Mouse (Mus musculus): Measurements from ENCODE around the gene Rrnad1. TPM values are rescaled to one million over a fixed set of nuclear protein-coding genes. Genes with fewer than 3 reads are reported as not detected.
A peak's percentile ranks its signal among the peaks of the same experiment; 100 is the strongest.
"Not testable (repeated sequence)": the region's sequence is repeated elsewhere in the genome, so short reads cannot be mapped to it uniquely, and the experiment has no call there.

Gene Rrnad1
- polyA plus RNA-seq, 1 experiment from 2014 or later = 22.4 TPM

DNA sequence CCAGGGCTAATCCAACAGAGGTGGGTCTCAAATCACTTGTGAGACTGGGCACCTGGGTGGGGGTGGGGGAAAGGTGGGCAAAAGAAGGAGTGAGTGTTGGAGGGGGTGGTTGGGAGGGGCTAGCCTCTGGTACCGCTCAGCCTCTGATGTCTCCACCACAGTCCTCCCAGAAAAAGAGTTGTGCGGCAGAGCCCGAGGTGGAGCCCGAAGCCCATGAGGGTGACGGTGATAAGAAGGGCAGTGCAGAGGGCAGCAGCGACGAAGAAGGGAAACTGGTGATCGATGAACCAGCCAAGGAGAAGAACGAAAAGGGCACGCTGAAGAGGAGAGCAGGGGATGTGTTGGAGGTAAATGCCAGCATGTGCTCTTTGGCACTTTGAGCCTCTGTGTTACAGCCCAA, 16.6 kb downstream of the Rrnad1 start:
- H3K9ac ChIP-seq = no peak overlapping the region
- no peaks in the 10 kb centered on the region for H3K9me3 ChIP-seq (replicated peaks)
- no peak for ATAC-seq (ENCODE audit: insufficient number of reproducible peaks, low FRiP score, low TSS enrichment, low read depth)
- H3K27me3 ChIP-seq = no peaks in the 10 kb centered on the region
- H3K4me3 ChIP-seq (replicated peaks) = no peak overlapping the region
- H3K4me2 ChIP-seq (replicated peaks) = no peak overlapping the region
- peaks cover 40% of the 10 kb centered on the region for H3K36me3 ChIP-seq
- H3K27ac ChIP-seq (replicated peaks) = no peak overlapping the region
- H3K4me1 ChIP-seq = peaks cover 30% of the 10 kb centered on the region
- 95% methylated on average over 10 of the region's 10 CpGs for WGBS

DNA sequence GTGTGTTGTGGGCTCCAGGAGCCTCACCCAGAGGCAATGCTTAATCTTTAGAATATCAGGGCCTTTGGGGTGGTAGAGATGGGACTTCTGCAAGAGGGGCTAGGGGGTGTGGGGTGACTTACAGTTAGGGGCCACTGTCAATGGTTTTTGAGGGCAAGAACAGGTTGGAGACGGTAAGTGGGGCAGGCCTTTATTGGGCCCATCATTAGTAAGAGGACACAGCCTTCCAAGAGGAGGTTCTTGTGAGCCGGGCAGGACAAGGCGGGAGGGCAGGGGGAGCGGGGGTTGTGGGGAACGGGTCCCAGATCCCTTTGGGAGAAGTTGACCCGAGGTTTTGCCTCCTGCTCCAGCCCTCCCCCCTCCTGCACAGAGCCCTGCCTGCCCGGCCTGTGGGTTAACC, 17.0 kb downstream of the Rrnad1 start:
- H3K4me3 ChIP-seq (replicated peaks) = no peak overlapping the region
- H3K4me1 ChIP-seq = peaks cover 33% of the 10 kb centered on the region
- 83% methylated on average over 7 of the region's 7 CpGs for WGBS
- H3K4me2 ChIP-seq (replicated peaks) = no peak overlapping the region
- H3K27ac ChIP-seq (replicated peaks) = no peak overlapping the region
- no peak overlapping the region for H3K9ac ChIP-seq
- peaks cover 40% of the 10 kb centered on the region for H3K36me3 ChIP-seq
- no peak for ATAC-seq (ENCODE audit: insufficient number of reproducible peaks, low FRiP score, low TSS enrichment, low read depth)
- H3K9me3 ChIP-seq (replicated peaks) = no peaks in the 10 kb centered on the region
- H3K27me3 ChIP-seq = no peaks in the 10 kb centered on the region

DNA sequence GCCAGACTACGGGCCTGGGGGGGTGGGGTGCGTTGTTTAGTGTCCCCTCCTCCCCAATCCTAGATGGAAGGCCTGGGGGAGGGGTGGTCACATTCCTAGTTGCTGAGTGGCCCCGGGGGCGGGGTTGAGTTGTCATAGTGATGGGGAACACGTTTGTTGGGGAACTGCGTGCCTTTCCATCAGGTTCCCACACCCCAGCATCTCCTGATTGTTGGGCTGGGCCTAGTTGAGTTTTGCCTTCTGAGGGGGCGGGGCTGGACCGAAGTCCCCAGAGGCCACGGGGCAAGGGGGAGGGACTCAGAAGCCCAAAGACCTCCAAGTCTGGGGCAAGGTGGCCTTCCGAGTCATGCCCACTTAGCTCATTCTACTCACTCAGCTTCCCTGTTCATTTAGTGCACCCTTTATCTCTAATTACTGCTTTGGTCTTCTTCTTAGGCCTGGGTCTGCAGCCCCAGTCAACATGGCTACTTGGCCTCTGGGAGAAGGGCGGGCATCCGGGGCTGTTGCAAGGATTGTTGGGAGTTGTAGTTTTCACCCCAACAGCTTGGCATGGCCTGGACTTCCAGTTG, 19.9 kb downstream of the Rrnad1 start:
- Histone ChIP-seq H3K27ac (replicated peaks) (peak overlapping the region; percentile 98), H3K4me3 (replicated peaks) (peak overlapping the region; percentile 32), H3K36me3 (peaks cover 25% of the 10 kb centered on the region), H3K4me1 (peaks cover 43% of the 10 kb centered on the region), H3K9me3 (replicated peaks) (no peaks in the 10 kb centered on the region), H3K27me3 (no peaks in the 10 kb centered on the region), H3K4me2 (replicated peaks) (peak overlapping the region; percentile 51), H3K9ac (no peak overlapping the region)
- peak; percentile 2; the same call in 1 of the 2 replicates for ATAC-seq (ENCODE audit: insufficient number of reproducible peaks, low FRiP score, low TSS enrichment, low read depth)
- 11% methylated on average over 12 of the region's 12 CpGs for WGBS

DNA sequence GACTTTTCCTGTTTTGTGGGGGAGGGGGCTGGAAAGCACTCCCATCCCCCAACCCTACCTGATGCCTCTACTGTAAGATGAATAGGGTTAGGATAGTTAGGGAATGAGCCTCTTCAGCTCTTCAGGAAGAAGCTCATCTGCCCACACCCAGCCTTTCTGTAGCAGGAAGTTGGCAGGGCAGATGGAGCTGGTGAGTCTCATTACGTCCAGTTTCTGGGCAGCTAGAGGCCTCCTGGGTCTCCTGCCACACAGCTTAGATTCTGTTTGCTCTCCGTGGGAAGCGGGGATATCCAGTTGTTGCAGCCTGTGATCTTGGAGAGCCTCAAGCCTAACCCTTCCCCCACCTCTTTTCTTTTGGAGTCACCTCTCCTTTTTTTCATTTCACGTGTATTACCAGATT, 20.6 kb downstream of the Rrnad1 start:
- peak overlapping the region; percentile 32 for H3K4me3 ChIP-seq (replicated peaks)
- H3K27me3 ChIP-seq = no peaks in the 10 kb centered on the region
- ATAC-seq (ENCODE audit: insufficient number of reproducible peaks, low FRiP score, low TSS enrichment, low read depth) = no peak
- peaks cover 44% of the 10 kb centered on the region for H3K4me1 ChIP-seq
- 14% methylated on average over 4 of the region's 4 CpGs for WGBS
- peaks cover 20% of the 10 kb centered on the region for H3K36me3 ChIP-seq
- peak overlapping the region; percentile 51 for H3K4me2 ChIP-seq (replicated peaks)
- no peak overlapping the region for H3K9ac ChIP-seq
- peak overlapping the region; percentile 98 for H3K27ac ChIP-seq (replicated peaks)
- no peaks in the 10 kb centered on the region for H3K9me3 ChIP-seq (replicated peaks)

DNA sequence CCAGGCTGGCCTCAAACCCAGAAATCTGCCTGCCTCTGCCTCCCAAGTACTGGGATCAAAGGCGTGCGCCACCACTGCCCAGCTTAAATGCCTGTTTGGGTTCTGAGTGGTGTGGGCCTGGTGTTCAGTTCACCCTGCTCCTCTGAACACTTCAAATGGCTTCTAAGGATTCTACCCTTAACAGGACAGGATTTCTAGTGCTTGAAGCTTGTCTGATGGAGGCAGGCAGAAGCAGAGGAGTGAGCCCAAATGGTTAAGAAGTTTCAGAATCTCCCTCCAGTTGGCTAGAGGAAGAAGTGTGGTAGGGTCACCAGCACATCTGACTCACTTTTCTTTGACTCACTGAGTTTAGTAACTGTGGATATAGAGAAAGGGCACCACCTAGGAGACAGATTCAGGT, 21.1 kb downstream of the Rrnad1 start:
- no peaks in the 10 kb centered on the region for H3K27me3 ChIP-seq
- H3K4me3 ChIP-seq (replicated peaks) = 0 out of 2 replicates have a peak overlapping the region, but pooled peaks have one; percentile 32
- ATAC-seq (ENCODE audit: insufficient number of reproducible peaks, low FRiP score, low TSS enrichment, low read depth) = no peak
- no peaks in the 10 kb centered on the region for H3K9me3 ChIP-seq (replicated peaks)
- H3K4me2 ChIP-seq (replicated peaks) = peak overlapping the region; percentile 51
- peak overlapping the region; percentile 98 for H3K27ac ChIP-seq (replicated peaks)
- H3K9ac ChIP-seq = no peak overlapping the region
- peaks cover 15% of the 10 kb centered on the region for H3K36me3 ChIP-seq
- 90% methylated on average over 2 of the region's 2 CpGs for WGBS
- peaks cover 44% of the 10 kb centered on the region for H3K4me1 ChIP-seq

DNA sequence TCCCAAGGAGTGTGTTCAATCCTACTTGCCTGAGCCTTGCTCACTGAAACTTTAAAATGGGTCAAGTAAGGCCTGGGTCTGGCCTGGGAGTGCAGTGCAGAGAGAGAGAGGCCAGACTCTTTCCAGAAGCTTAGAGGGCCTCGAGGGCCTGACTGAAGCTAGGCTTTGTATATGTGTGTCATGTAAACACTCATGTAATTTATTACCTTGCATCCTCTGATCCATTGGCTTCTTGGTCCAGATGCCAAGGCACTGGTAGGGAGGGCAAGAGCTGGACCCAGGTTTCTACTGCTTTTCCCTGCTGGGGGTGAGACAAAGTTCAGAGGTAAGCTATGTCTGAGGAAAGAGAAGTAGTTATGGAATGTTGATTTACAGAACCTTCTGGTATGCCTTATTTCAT, 22.6 kb downstream of the Rrnad1 start:
- Histone ChIP-seq H3K9me3 (replicated peaks) (no peaks in the 10 kb centered on the region), H3K9ac (peak overlapping the region; percentile 96), H3K4me3 (replicated peaks) (peak overlapping the region; percentile 91), H3K4me2 (replicated peaks) (peak overlapping the region; percentile 64), H3K36me3 (0 out of 2 replicates have a peak, but pooled peaks cover under 1% of the 10 kb centered on the region), H3K4me1 (peaks cover 44% of the 10 kb centered on the region), H3K27me3 (no peaks in the 10 kb centered on the region), H3K27ac (replicated peaks) (peak overlapping the region; percentile 98)
- ATAC-seq (ENCODE audit: insufficient number of reproducible peaks, low FRiP score, low TSS enrichment, low read depth) = no peak
- WGBS = 0% methylated on average over 1 of the region's 1 CpGs

DNA sequence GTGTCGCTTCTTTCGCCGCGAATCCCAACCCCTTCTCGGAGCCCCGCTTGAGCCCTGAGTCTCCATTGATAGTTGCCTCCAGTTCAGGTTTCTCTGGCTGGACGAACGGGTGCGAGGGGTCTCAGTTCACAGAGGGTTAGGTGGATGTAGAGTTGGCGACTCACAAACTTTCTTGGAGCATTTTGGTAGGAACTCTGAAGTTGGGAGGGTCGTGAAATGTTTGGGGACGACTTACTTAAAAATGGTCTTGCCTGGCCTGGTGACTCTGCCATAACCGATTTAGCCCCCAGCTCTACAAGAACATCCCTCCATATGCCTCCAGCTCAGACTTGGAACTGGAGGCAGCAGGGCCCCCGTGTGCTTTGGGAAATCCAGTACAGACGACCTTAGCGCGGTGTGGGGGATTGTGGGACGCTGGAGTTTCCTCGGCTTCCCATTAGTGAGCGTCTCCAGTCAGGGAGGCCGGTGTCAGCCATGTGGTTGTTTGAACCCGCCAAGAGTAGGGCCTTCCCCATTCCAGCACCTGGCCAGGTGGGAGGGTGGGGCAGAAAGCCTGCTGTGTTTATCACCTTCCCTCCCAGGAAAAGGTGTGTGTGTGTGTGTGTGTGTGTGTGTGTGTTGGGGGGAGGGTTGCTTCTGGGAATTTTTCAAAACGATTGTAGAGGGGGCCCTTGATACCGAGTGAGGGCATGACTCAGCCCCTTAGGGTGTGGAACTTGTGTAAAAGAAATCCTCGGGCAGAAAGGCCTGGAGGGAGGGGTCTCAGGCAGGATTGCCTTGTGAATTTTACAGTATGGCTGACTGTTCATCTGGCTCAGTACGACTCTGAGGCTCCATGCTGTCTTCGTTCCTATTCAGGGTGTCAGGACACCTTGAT, 23.3 kb downstream of the Rrnad1 start:
- H3K27me3 ChIP-seq = no peaks in the 10 kb centered on the region
- peak overlapping the region; percentile 64 for H3K4me2 ChIP-seq (replicated peaks)
- peak overlapping the region; percentile 98 for H3K27ac ChIP-seq (replicated peaks)
- under 1% methylated on average over 27 of the region's 27 CpGs for WGBS
- H3K4me1 ChIP-seq = peaks cover 44% of the 10 kb centered on the region
- peak overlapping the region; percentile 96 for H3K9ac ChIP-seq
- ATAC-seq (ENCODE audit: insufficient number of reproducible peaks, low FRiP score, low TSS enrichment, low read depth) = no peak
- H3K9me3 ChIP-seq (replicated peaks) = no peaks in the 10 kb centered on the region
- peak overlapping the region; percentile 91 for H3K4me3 ChIP-seq (replicated peaks)
- no peaks in the 10 kb centered on the region for H3K36me3 ChIP-seq

DNA sequence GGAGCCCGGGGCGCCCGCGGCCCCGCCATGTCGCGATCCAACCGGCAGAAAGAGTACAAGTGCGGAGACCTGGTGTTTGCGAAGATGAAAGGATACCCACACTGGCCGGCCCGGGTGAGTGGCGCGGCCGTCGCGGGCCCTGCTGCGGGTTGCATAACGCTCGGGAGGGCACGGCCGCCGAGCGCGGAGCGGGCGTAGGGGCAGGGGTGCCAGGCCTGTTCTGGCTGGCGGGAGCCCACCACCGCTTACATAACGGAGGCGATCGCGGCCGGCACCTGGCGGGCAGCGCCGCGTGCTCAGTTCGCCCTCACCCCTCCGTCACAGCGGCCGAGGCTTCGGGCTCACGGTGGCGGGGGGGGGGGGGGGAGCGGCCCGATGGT, 23.9 kb downstream of the Rrnad1 start:
- Histone ChIP-seq H3K4me1 (peaks cover 41% of the 10 kb centered on the region), H3K27me3 (no peaks in the 10 kb centered on the region), H3K9me3 (replicated peaks) (no peaks in the 10 kb centered on the region), H3K36me3 (no peaks in the 10 kb centered on the region), H3K9ac (peak overlapping the region; percentile 96), H3K4me3 (replicated peaks) (peak overlapping the region; percentile 91), H3K4me2 (replicated peaks) (peak overlapping the region; percentile 64), H3K27ac (replicated peaks) (peak overlapping the region; percentile 98)
- WGBS = under 1% methylated on average over 46 of the region's 47 CpGs
- peak; percentile 13; the same call in 1 of the 2 replicates for ATAC-seq (ENCODE audit: insufficient number of reproducible peaks, low FRiP score, low TSS enrichment, low read depth)

DNA sequence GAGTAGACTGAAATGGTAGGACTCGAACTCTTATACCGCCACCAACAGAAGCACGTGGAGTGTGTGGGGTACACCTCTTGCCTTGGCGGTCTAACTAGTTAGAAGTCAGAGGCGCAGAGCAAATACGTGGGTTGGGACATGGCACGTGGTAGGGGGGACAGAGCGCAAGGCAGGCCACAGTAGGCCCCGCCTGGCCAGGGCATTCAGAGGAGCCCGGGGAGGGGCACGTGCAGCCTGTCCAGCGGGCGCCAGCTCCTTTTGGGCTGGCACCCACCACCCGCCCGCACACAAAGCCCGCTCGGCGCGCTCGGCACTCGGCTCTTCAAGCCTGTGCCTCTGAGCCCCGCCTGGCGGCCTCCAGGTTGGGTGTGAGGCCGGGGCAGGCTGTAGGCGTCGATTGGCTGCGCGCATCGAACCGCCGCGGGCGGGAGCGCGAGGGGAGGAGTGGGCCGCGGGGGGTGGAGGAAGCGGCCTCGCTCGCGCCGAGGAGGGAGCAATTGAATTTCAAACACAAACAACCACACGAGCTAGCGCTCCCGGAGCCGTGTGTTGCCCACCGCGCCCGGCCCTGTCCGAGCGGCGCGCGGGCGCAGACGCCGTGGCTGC, 24.5 kb downstream of the Rrnad1 start, which contains the start of gene Hdgf:
Gene Hdgf, plus strand, starts transcription at position 442 of the 606 bp plus-strand sequence.
- peaks cover 36% of the 10 kb centered on the region for H3K4me1 ChIP-seq
- peak within 1 kb of the TSS; percentile 91 for H3K4me3 ChIP-seq (replicated peaks)
- H3K36me3 ChIP-seq = no peaks in the 10 kb centered on the region
- no peaks in the 10 kb centered on the region for H3K9me3 ChIP-seq (replicated peaks)
- H3K27me3 ChIP-seq = no peaks in the 10 kb centered on the region
- peak; percentile 93 for ATAC-seq (ENCODE audit: insufficient number of reproducible peaks, low FRiP score, low TSS enrichment, low read depth)
- WGBS = under 1% methylated on average over 43 of the region's 57 CpGs
- peak within 1 kb of the TSS; percentile 98 for H3K27ac ChIP-seq (replicated peaks)
- peak within 1 kb of the TSS; percentile 96 for H3K9ac ChIP-seq
- H3K4me2 ChIP-seq (replicated peaks) = peak within 1 kb of the TSS; percentile 64

DNA sequence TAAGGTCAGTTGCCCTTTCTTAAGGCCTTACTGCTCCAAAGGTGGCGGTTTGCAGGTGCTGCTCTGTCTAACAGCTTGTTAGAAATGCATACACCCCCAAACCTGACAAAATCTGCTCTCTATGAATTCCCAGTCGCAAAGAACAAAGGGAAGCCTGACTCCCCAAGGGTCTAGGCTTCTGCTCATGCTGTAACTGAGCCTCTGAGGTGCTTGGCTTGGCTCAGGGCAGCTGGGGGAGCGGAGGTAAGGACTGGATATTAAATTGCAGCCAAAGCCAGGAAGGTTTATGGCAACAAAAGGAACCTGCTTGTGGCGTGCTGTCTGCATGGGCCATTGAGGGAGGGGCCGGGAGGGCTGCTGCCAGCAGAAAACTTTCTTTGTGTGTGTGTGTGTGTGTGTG, 26.7 kb downstream of the Rrnad1 start:
- no peaks in the 10 kb centered on the region for H3K36me3 ChIP-seq
- peaks cover 14% of the 10 kb centered on the region for H3K4me1 ChIP-seq
- no peak overlapping the region for H3K9ac ChIP-seq
- 41% methylated on average over 5 of the region's 5 CpGs for WGBS
- H3K4me3 ChIP-seq (replicated peaks) = no peak overlapping the region
- H3K27ac ChIP-seq (replicated peaks) = no peak overlapping the region
- no peak overlapping the region for H3K4me2 ChIP-seq (replicated peaks)
- H3K9me3 ChIP-seq (replicated peaks) = no peaks in the 10 kb centered on the region
- ATAC-seq (ENCODE audit: insufficient number of reproducible peaks, low FRiP score, low TSS enrichment, low read depth) = no peak
- no peaks in the 10 kb centered on the region for H3K27me3 ChIP-seq

DNA sequence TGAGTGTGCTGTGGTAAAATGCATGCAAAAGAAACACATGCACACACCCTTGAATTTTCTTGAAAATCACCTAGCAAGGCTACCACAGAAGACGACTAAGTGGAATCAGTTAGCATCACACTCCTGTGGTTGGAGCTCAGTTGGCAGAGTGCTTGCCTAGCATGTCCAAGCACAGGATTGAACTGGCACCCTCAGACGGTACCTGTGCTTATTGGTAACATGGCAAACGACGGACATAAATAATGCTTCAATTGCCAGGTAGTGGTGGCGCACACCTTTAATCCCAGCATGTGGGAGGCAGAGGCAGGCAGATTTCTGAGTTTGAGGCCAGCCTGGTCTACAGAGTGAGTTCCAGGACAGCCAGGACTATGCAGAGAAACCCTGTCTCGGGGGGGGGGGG, 28.6 kb downstream of the Rrnad1 start:
- not testable (repeated sequence) for ATAC-seq (ENCODE audit: insufficient number of reproducible peaks, low FRiP score, low TSS enrichment, low read depth); H3K9ac ChIP-seq; H3K27me3 ChIP-seq; H3K9me3 ChIP-seq (replicated peaks); H3K27ac ChIP-seq (replicated peaks); H3K4me1 ChIP-seq; H3K36me3 ChIP-seq; H3K4me3 ChIP-seq (replicated peaks); H3K4me2 ChIP-seq (replicated peaks)
- 89% methylated on average over 5 of the region's 6 CpGs for WGBS

All from embryonic facial prominence, embryonic 15.5 days (tissue).